Mouse (Mus musculus): ENCODE data around the gene Mrpl37. TPM values are rescaled to one million over a fixed set of nuclear protein-coding genes. Genes with fewer than 3 reads are reported as not detected.
A peak's percentile ranks its signal among the peaks of the same experiment; 100 is the strongest.

Gene Mrpl37
- total RNA-seq, 4 experiments from 2014 or later = 55.4 to 67.1 (median 61.9) TPM

DNA sequence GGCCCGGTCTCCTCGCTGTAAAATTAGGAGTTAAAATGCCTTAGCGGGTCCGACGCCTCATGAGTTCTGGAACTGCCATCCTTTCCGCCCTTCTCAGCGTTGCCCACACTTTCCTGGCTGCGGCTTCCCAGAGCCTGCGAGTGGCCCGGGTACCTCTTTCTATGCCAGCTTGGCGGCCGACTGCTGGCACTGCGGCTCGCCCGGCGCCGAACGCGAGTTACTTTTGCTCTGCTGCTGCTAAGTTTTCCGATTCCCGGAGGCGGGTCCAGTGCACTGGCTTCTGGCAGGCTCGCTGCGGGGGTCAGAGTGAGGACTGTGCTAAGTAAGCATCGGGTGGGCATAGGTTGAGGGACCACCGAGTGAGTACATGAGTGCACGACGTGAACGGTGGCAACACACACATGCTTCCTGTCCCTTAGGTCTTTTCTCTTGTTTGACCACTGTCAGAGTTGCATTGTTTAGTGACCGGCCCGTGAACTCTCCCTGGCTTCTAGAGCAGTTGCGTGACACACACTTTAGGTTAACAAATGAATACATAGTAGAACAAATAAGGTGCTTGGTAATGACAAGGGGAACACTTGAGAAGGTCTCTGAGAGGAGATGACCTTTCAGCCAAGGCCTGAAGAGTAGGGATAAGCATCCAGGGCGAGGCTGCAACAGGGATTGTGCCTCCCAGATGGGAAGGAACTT, 628 bp upstream of the Mrpl37 start:
- DNase-seq (ENCODE audit: low spot score in 2 of 2) = no peak

GRCm38 (mm10) chr4:107064394-107065098, 2.1 kb downstream of the Mrpl37 start:
- no peak for DNase-seq (ENCODE audit: low spot score in 2 of 2)

- no peak for DNase-seq (ENCODE audit: low spot score in 2 of 2)
Measured at GRCm38 (mm10) chr4:107063214-107063613, 3.5 kb downstream of the Mrpl37 start.

- no peak for DNase-seq (ENCODE audit: low spot score in 2 of 2)
Measured at GRCm38 (mm10) chr4:107061560-107061959, 5.1 kb downstream of the Mrpl37 start.

- DNase-seq (ENCODE audit: low spot score in 2 of 2) = no peak
Measured at GRCm38 (mm10) chr4:107058781-107059180, 7.9 kb downstream of the Mrpl37 start.

- DNase-seq (ENCODE audit: low spot score in 2 of 2) = no peak
Measured at GRCm38 (mm10) chr4:107058346-107058745, 8.3 kb downstream of the Mrpl37 start.

GRCm38 (mm10) chr4:107056088-107056487, 10.6 kb downstream of the Mrpl37 start:
- DNase-seq (ENCODE audit: low spot score in 2 of 2) = no peak

GRCm38 (mm10) chr4:107052962-107053553, 13.6 kb downstream of the Mrpl37 start:
- DNase-seq (ENCODE audit: low spot score in 2 of 2) = no peak

DNA sequence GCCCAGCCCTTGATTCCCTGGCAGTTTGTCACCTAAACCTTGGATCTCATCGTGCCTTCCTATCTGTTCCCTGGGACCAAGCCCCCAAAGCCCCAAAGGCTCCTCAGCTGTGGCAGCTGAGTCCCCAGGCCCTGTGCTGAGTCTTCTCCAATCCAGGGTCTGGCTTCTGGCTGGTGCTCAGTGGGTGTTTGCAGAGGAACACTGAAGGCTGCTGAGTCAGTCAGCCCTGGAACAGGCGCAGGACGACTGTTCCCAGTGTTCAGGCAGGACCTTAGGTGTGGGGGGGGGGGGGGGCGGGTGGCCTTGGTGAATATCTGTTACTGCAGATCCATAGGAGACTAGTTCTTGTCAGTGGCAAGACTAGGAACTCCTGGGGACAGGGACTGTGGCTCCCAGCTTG, 14.8 kb downstream of the Mrpl37 start:
- no peak for DNase-seq (ENCODE audit: low spot score in 2 of 2)

- peak in 1 of 2 experiments; percentile 43 for DNase-seq (ENCODE audit: low spot score in 2 of 2)
Measured at GRCm38 (mm10) chr4:107048568-107049162, 18.0 kb downstream of the Mrpl37 start.

DNA sequence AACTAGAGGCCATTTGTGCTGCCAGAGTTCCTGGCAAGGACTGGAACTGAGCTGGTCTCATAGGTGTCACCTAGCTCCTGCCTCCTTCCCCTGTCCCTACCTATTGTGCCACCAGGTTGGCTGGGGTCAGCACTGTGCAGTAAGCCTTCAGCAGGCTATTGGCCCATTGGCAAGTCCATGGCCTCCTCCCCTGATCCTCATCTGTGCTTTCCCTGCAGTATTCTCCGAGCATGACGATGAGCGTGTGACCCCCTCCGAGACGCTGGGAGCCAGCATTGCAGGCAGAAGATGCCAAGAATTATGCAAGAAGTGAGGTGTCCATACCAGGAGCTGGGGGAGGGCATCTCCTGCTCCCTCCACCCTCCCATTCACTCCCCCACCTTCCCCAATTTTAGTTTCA, 18.9 kb downstream of the Mrpl37 start:
- no peak for DNase-seq (ENCODE audit: low spot score in 2 of 2)

DNA sequence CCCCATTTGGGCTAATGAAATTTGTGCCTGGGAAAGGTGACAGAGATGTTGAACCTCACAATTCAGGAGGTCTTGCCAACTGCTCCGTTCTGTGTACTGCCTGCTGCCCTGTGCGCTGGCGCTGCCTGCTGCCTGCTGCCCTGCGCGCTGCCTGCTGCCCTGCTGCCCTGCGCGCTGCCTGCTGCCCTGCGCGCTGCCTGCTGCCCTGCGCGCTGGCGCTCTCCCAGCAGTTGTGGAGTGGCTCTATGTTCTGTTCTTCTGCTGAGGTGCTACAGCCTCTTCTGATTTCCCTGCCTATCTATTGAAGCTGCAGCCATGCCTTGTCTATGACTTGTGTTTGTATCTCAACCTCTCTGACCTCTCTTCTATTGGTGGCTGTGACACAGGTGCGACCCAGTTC, 21.5 kb downstream of the Mrpl37 start:
- DNase-seq (ENCODE audit: low spot score in 2 of 2) = no peak

DNA sequence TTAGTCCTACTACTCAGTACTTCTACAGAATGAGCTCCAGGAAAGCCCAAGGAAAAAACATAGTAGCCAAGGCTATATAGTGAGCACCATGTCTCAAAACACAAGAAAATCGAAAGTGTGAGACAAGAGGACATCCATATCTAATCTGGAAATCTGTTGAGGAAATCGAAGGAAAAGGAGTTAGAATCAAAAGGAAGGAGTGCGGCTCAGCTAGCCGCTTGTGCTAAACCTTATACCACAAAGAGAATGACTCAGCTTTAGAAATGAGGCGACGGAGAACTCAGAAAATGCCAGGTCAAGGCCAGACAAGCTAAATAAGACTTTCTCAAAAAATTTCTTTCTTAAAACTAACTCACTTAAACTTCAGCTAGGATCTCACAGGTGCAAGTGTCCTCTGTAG, 24.4 kb downstream of the Mrpl37 start:
- no peak for DNase-seq (ENCODE audit: low spot score in 2 of 2)

GRCm38 (mm10) chr4:107039270-107039669, 27.4 kb downstream of the Mrpl37 start:
- no peak for DNase-seq (ENCODE audit: low spot score in 2 of 2)

GRCm38 (mm10) chr4:107038303-107038702, 28.4 kb downstream of the Mrpl37 start:
- DNase-seq (ENCODE audit: low spot score in 2 of 2) = no peak

DNA sequence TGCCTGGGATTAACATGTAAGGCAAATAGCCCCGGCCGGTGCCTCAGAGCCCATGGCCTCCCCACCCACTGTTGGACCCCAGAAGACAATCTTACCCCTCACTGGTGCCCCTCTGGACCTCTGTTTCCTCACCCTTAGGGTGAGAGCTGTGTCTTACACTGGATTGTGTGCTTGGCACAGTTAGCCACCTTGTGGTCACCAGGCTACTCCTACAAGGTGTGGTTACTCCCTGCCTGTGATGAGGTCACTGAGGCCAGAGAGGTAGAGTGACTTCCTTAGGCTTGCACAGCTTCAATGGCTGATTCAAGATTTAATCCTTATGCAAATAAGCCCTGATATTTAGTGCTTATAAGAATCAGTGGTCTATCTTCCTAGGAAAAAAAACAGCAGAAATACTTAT, 29.7 kb downstream of the Mrpl37 start:
- DNase-seq (ENCODE audit: low spot score in 2 of 2) = no peak

DNA sequence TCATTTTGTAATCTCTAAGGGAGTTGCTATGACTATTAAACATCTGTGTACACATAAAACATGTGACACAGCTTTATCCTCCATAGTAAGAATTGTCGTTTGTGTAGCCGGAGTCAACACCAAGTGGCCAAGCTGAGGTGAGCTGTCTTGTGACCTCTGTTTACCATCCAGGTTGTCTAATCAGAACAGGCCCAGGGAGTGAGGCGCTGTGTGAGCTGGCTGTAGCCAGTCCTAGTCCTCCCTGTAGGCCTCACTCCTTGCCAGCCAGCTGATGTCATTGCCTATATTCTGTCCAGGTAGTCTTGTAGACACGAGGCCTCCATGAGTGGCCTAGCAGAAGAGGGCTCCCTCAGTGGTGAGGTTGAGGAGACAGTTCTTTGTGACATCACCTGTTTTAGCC, 31.0 kb downstream of the Mrpl37 start:
- no peak for DNase-seq (ENCODE audit: low spot score in 2 of 2)

GRCm38 (mm10) chr4:107026451-107026850, 40.2 kb downstream of the Mrpl37 start:
- DNase-seq (ENCODE audit: low spot score in 2 of 2) = no peak

DNA sequence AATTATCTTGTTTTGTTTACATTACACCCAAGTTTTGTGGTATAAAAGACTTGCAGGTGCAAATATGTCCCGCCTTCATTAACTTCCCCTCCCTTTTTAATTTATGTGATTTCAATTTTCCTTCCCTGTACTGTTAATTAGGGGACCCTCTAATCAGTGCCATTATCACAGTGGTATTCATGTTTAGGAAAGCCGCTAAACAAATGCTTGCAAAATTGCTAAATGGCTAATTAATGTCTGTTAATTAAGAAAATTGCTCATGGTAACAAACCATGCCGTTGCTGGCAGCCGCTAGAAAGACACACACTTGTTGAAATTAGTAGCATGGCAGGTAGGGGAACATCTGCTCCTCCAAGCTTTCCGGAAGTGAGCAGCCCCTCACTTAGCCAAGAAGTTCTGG, 41.3 kb downstream of the Mrpl37 start:
- no peak for DNase-seq (ENCODE audit: low spot score in 2 of 2)

DNA sequence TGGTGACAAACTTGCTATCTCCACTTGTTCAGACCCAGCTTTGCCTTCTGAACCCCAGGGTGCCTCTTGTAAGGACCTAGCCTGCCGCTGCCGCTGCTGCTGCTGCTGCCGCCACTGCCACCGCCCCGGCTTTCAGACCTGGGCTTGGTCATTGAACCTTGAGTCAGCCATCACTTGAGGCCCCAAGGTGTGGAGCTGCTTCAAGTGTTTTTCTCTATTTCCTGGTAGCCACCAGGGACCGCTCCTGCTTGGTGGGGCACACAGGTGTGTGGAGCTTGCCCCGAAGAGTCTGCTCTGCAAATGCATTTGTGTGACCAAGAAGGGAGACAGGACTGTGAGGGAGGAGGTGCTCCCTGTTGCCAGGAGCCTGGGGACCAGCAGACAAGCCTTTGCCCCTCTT, 41.8 kb downstream of the Mrpl37 start:
- no peak for DNase-seq (ENCODE audit: low spot score in 2 of 2)

GRCm38 (mm10) chr4:107021464-107021863, 45.2 kb downstream of the Mrpl37 start:
- DNase-seq (ENCODE audit: low spot score in 2 of 2) = no peak

DNA sequence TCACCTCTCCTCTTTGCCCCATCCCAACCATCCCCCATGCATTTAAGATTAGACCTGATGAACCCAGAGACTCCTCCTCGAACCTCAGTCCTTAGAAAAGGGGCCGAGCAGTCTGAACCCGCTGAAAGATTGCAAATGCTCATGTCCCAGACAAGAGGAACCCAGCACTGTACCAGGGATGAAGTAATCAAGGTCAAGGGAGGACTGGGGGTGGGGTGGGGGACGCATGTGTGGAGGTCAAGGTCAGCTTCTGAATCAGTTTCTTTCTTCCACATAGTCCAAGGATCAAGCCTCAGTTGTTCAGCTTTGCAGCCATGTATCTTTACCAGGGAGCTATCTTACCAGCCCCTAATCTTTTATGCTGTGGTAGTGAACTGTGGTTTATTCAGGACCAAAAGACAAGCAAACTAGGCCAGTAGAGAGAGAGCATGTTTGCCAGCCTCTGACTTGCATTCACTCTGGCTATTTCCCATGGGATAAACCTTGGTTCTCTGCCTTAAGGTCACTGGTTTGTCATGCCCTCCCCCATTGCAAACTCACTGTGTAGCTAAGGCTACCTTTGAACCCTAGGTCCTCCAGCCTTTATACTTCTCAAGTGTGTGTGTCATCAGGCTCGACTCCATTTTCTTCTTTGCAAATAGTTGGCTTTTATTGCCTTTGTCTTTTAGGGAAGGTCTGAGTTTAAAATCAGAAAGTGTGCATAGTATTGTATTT, 46.2 kb downstream of the Mrpl37 start:
- no peak for DNase-seq (ENCODE audit: low spot score in 2 of 2)

Data from layer of hippocampus, adult 8-10 months (tissue).